Mouse (Mus musculus): Measurements from ENCODE around the gene Klhl5.

DNA sequence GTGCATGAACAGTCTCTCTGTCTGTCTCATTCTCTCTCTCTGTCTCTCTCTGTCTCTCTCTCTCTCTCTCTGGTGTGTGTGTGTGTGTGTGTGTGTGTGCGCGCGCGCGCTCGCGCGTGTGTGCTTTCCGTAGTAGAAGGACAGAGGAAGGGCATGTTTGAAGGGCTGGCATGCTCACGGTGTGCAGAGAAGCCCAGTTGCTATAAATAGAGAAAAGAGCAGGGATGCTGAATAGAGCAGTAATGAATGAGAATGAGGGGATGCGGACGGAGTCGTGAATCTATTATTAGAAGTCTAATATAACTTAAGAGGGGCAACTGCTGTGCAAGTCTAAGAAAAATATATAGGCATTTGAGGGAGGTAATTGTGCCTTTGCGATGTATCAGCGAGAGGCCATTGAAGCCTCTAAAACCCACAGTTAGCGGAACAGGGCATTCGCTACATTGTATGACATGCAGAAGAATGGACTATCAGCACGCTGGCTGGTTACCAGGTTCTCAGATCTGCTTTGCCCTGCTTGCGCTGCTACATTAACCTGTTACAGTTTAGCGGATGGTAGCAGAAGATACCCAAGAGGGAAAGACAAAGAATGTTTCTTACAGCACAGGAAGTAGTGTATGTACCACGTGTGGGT, 73.9 kb downstream of the Klhl5 start:
- TF ChIP-seq CTCF (IDR thresholded peaks at IDR 0.05; ENCODE audit: control insufficient read depth, insufficient read depth, insufficient read length) (no peak), MYOG (IDR thresholded peaks at IDR 0.05; ENCODE audit: control insufficient read depth, extremely low read depth, insufficient read length) (no peak), MAX (IDR thresholded peaks at IDR 0.05) (no peak), USF1 (IDR thresholded peaks at IDR 0.05; ENCODE audit: low read depth) (no peak), MYOD1 (IDR thresholded peaks at IDR 0.05; ENCODE audit: control insufficient read depth, insufficient read length, low read depth) (no peak), FOSL1 (IDR thresholded peaks at IDR 0.05; ENCODE audit: insufficient read depth, low read length, poor library complexity, severe bottlenecking) (no peak)

All from C2C12 (cell line).